Mouse (Mus musculus) stomach, embryonic 16.5 days (tissue): ENCODE data around the gene Vps11. TPM values are rescaled to one million over a fixed set of nuclear protein-coding genes. Genes with fewer than 3 reads are reported as not detected.

ENCODE experiments used
- ATAC-seq: fragments of 200-750 bp; cut with Nextera tagmentation; 2 replicates; pipeline ENCODE4 v1.8.0; 2017; ENCODE audit warnings: moderate number of reproducible peaks, moderate TSS enrichment; ENCODE audit not compliant: insufficient read depth, low FRiP score
- H3K27ac ChIP-seq: fragments of 300-500 bp; sonication (generic); 2 replicates; pipeline ENCODE4 v1.5.1; 2014; ENCODE audit warnings: low read length
- H3K27me3 ChIP-seq: fragments of 300-500 bp; sonication (generic); 2 replicates; pipeline ENCODE4 v1.6.1; 2014; ENCODE audit warnings: low read length, control low read depth, mixed read lengths; ENCODE audit not compliant: control insufficient read depth, insufficient read depth
- H3K36me3 ChIP-seq: fragments of 300-500 bp; sonication (generic); 2 replicates; pipeline ENCODE4 v1.6.1; 2014; ENCODE audit warnings: low read length; ENCODE audit not compliant: control insufficient read depth, insufficient read depth
- H3K4me1 ChIP-seq: fragments of 300-500 bp; sonication (generic); 2 replicates; pipeline ENCODE4 v1.6.1; 2014; ENCODE audit warnings: low read length, control low read depth, mixed read lengths; ENCODE audit not compliant: control insufficient read depth, insufficient read depth
- H3K4me2 ChIP-seq: fragments of 300-500 bp; sonication (generic); 2 replicates; pipeline ENCODE4 v1.6.1; 2014; ENCODE audit warnings: low read depth, low read length, mixed read lengths
- H3K4me3 ChIP-seq: fragments of 300-500 bp; sonication (generic); replicated peaks from 2 replicates; pipeline ENCODE4 v1.5.1; 2014; ENCODE audit warnings: mild to moderate bottlenecking, low read length
- H3K9ac ChIP-seq: fragments of 300-500 bp; sonication (generic); 2 replicates; pipeline ENCODE4 v1.6.1; 2014; ENCODE audit warnings: low read length
- H3K9me3 ChIP-seq: fragments of 300-500 bp; sonication (generic); replicated peaks from 2 replicates; pipeline ENCODE4 v1.6.1; 2016; ENCODE audit warnings: low read length, control low read depth; ENCODE audit not compliant: control insufficient read depth
- WGBS: fragments of 180-500 bp; shearing (Covaris S2); extraction: QIAGEN DNeasy Blood & Tissue Kit; methylation state at CpG from one replicate; pipeline ENCODE4 v1.1.7; 2014; 5-methylcytosine and 5-hydroxymethylcytosine counted together
- polyA plus RNA-seq: library from polyadenylated mRNA; unstranded; fragments of >200 nt; fragmentation: Nextera tagmentation; extraction: Ambion mirVana; gene quantifications from 2 replicates; pipeline ENCODE4 v1.2.1, GENCODE M21; 2015

The Vps11 gene
- polyA plus RNA-seq, 1 experiment from 2014 or later, result 30.0 TPM

- 74% methylated on average over 4 of the region's 4 CpGs for WGBS
- peaks cover 18% of the 10 kb centered on the region for H3K4me1 ChIP-seq
- no peak for ATAC-seq
- no peak overlapping the region for H3K4me2 ChIP-seq
- H3K9ac ChIP-seq, result 0 out of 2 replicates have a peak overlapping the region, but pooled peaks have one; percentile 9
- no peaks in the 10 kb centered on the region for H3K9me3 ChIP-seq
- no peak overlapping the region for H3K27ac ChIP-seq
- H3K4me3 ChIP-seq, result no peak overlapping the region
- peaks cover 14% of the 10 kb centered on the region for H3K36me3 ChIP-seq
- no peaks in the 10 kb centered on the region for H3K27me3 ChIP-seq
Measured at GRCm38 (mm10) chr9:44317452-44317851, 44.0 kb downstream of the Vps11 start.

GRCm38 (mm10) chr9:44314910-44315309 is 46.6 kb downstream of the Vps11 start:
- H3K4me3 ChIP-seq, result no peak overlapping the region
- ATAC-seq, result no peak
- no peaks in the 10 kb centered on the region for H3K27me3 ChIP-seq
- no peak overlapping the region for H3K27ac ChIP-seq
- 92% methylated on average over 18 of the region's 18 CpGs for WGBS
- H3K9me3 ChIP-seq, result no peaks in the 10 kb centered on the region
- peaks cover 14% of the 10 kb centered on the region for H3K36me3 ChIP-seq
- no peak overlapping the region for H3K9ac ChIP-seq
- no peak overlapping the region for H3K4me2 ChIP-seq
- H3K4me1 ChIP-seq, result peaks cover 32% of the 10 kb centered on the region

GRCm38 (mm10) chr9:44314257-44314547 is 47.3 kb downstream of the Vps11 start:
- H3K4me3 ChIP-seq, result no peak overlapping the region
- H3K4me2 ChIP-seq, result no peak overlapping the region
- peaks cover 31% of the 10 kb centered on the region for H3K4me1 ChIP-seq
- no peak overlapping the region for H3K9ac ChIP-seq
- ATAC-seq, result no peak
- no peak overlapping the region for H3K27ac ChIP-seq
- H3K9me3 ChIP-seq, result no peaks in the 10 kb centered on the region
- H3K36me3 ChIP-seq, result peaks cover 14% of the 10 kb centered on the region
- WGBS, result 74% methylated on average over 4 of the region's 4 CpGs
- no peaks in the 10 kb centered on the region for H3K27me3 ChIP-seq

- Histone ChIP-seq H3K9me3 (no peaks in the 10 kb centered on the region), H3K4me1 (peaks cover 26% of the 10 kb centered on the region), H3K36me3 (peaks cover 14% of the 10 kb centered on the region), H3K4me2 (no peak overlapping the region), H3K27ac (no peak overlapping the region), H3K27me3 (no peaks in the 10 kb centered on the region), H3K9ac (no peak overlapping the region), H3K4me3 (no peak overlapping the region)
- no peak for ATAC-seq
- WGBS, result 76% methylated on average over 19 of the region's 19 CpGs
Measured at GRCm38 (mm10) chr9:44313476-44314256, 47.8 kb downstream of the Vps11 start.

GRCm38 (mm10) chr9:44311136-44312134 is 50.0 kb downstream of the Vps11 start:
- Histone ChIP-seq H3K4me3 (peak overlapping the region; percentile 7; the same call in 1 of the 2 replicates), H3K4me2 (peak overlapping the region; percentile 48), H3K27me3 (no peaks in the 10 kb centered on the region), H3K9me3 (no peaks in the 10 kb centered on the region), H3K4me1 (peaks cover 13% of the 10 kb centered on the region), H3K9ac (peak overlapping the region; percentile 63), H3K36me3 (peaks cover 14% of the 10 kb centered on the region), H3K27ac (peak overlapping the region; percentile 43)
- 16% methylated on average over 27 of the region's 27 CpGs for WGBS
- ATAC-seq, result peak; percentile 81

GRCm38 (mm10) chr9:44310750-44311135 is 50.7 kb downstream of the Vps11 start:
- Histone ChIP-seq H3K4me1 (peaks cover 13% of the 10 kb centered on the region), H3K27me3 (no peaks in the 10 kb centered on the region), H3K36me3 (peaks cover 14% of the 10 kb centered on the region), H3K4me3 (peak overlapping the region; percentile 7; the same call in 1 of the 2 replicates), H3K9ac (peak overlapping the region; percentile 63), H3K4me2 (peak overlapping the region; percentile 48), H3K27ac (peak overlapping the region; percentile 43), H3K9me3 (no peaks in the 10 kb centered on the region)
- ATAC-seq, result no peak
- 39% methylated on average over 10 of the region's 10 CpGs for WGBS

- no peak for ATAC-seq
- H3K4me1 ChIP-seq, result peaks cover 15% of the 10 kb centered on the region
- no peak overlapping the region for H3K27ac ChIP-seq
- WGBS, result 56% methylated on average over 3 of the region's 3 CpGs
- 0 out of 2 replicates have a peak, but pooled peaks cover 7% of the 10 kb centered on the region for H3K36me3 ChIP-seq
- H3K27me3 ChIP-seq, result no peaks in the 10 kb centered on the region
- H3K4me3 ChIP-seq, result no peak overlapping the region
- H3K4me2 ChIP-seq, result no peak overlapping the region
- H3K9me3 ChIP-seq, result no peaks in the 10 kb centered on the region
- H3K9ac ChIP-seq, result no peak overlapping the region
Measured at GRCm38 (mm10) chr9:44309756-44310155, 51.7 kb downstream of the Vps11 start.

- no peak overlapping the region for H3K27ac ChIP-seq
- no peak overlapping the region for H3K4me3 ChIP-seq
- no peak for ATAC-seq
- no peaks in the 10 kb centered on the region for H3K9me3 ChIP-seq
- H3K4me1 ChIP-seq, result peaks cover 23% of the 10 kb centered on the region
- H3K36me3 ChIP-seq, result no peaks in the 10 kb centered on the region
- H3K9ac ChIP-seq, result no peak overlapping the region
- H3K4me2 ChIP-seq, result no peak overlapping the region
- 81% methylated on average over 2 of the region's 2 CpGs for WGBS
- no peaks in the 10 kb centered on the region for H3K27me3 ChIP-seq
Measured at GRCm38 (mm10) chr9:44307248-44307647, 54.2 kb downstream of the Vps11 start.

- Histone ChIP-seq H3K9ac (no peak overlapping the region), H3K27ac (no peak overlapping the region), H3K9me3 (no peaks in the 10 kb centered on the region), H3K27me3 (no peaks in the 10 kb centered on the region), H3K4me1 (peaks cover 19% of the 10 kb centered on the region), H3K4me3 (no peak overlapping the region), H3K36me3 (0 out of 2 replicates have a peak, but pooled peaks cover 2% of the 10 kb centered on the region), H3K4me2 (no peak overlapping the region)
- ATAC-seq, result no peak
- WGBS, result 91% methylated on average over 6 of the region's 6 CpGs
Measured at GRCm38 (mm10) chr9:44306532-44306931, 54.9 kb downstream of the Vps11 start.
